8 mouse cellular contexts compared by ENCODE assay signal in genomic region chr5:142630224-142630623, GRCm38 (mm10). TPM values are rescaled to one million over a fixed set of nuclear protein-coding genes. Genes with fewer than 3 reads are reported as not detected.
DNase-seq lines count a peak whose midpoint lies in the region; ATAC-seq and TF ChIP-seq lines count a peak whose summit lies in the region.

No protein-coding gene starts in this region.

- H3K36me3 ChIP-seq in testis, adult 2 months (ENCODE audit: control insufficient read depth, insufficient read depth, low read length): peaks cover 2% of the 10 kb centered on the region
- peaks cover 14% of the 10 kb centered on the region for H3K36me3 ChIP-seq in hindbrain, embryonic 14.5 days (replicated peaks; ENCODE audit: control insufficient read depth, insufficient read depth)
- no peaks in the 10 kb centered on the region for H3K36me3 ChIP-seq in lung, embryonic 15.5 days
- no peaks in the 10 kb centered on the region for H3K36me3 ChIP-seq in splenic B cell, adult 2 months (ENCODE audit: control insufficient read depth, insufficient read depth, low read length, poor library complexity, severe bottlenecking)

- TF ChIP-seq CTCF in testis, adult 2 months (IDR thresholded peaks at IDR 0.05; ENCODE audit: control insufficient read depth, insufficient read depth, insufficient replicate concordance, low read depth, low read length): no peak
- no peak for TF ChIP-seq CTCF in embryonic fibroblast, embryonic 13.5 days (IDR thresholded peaks at IDR 0.05; ENCODE audit: borderline replicate concordance, insufficient read depth, low read length)

- no peak for ATAC-seq in hindbrain, embryonic 14.5 days (ENCODE audit: low FRiP score)
- no peak for ATAC-seq in lung, embryonic 15.5 days (ENCODE audit: borderline replicate concordance, extremely low read depth, low FRiP score, low TSS enrichment)

- no peaks in the 10 kb centered on the region for H3K9me3 ChIP-seq in hindbrain, embryonic 14.5 days (ENCODE audit: control insufficient read depth, low read length)
- no peaks in the 10 kb centered on the region for H3K9me3 ChIP-seq in lung, embryonic 15.5 days

- 14% methylated on average over 6 of the region's 6 CpGs for WGBS in hindbrain, embryonic 14.5 days
- 8% methylated on average over 6 of the region's 6 CpGs for WGBS in lung, embryonic 15.5 days

- H3K27ac ChIP-seq in testis, adult 2 months (ENCODE audit: control insufficient read depth, insufficient read depth, low read depth, low read length): peak overlapping the region; percentile 75
- H3K27ac ChIP-seq in embryonic fibroblast, embryonic 13.5 days (ENCODE audit: insufficient read depth, low read length): peak overlapping the region; percentile 1; the same call in 1 of the 2 replicates
- 0 out of 2 replicates have a peak overlapping the region, but pooled peaks have one; percentile 61 for H3K27ac ChIP-seq in hindbrain, embryonic 14.5 days
- H3K27ac ChIP-seq in lung, embryonic 15.5 days: peak overlapping the region; percentile 81; the same call in 1 of the 2 replicates

- H3K9ac ChIP-seq in hindbrain, embryonic 14.5 days: peak overlapping the region; percentile 83
- peak overlapping the region; percentile 93 for H3K9ac ChIP-seq in lung, embryonic 15.5 days

- DNase-seq in testis, postnatal 10 days (ENCODE audit: low spot score): no peak
- no peak for DNase-seq in hindbrain, embryonic 14.5 days (ENCODE audit: low spot score)
- DNase-seq in splenic B cell, adult 2 months (ENCODE audit: low read depth, low spot score): peak; percentile 43
- no peak for DNase-seq in spleen, adult 12 weeks (ENCODE audit: low spot score)
- no peak for DNase-seq in urinary bladder, postnatal 14 days (ENCODE audit: low spot score)

- H3K27me3 ChIP-seq in testis, adult 2 months (ENCODE audit: control insufficient read depth, insufficient read depth, low read length): no peaks in the 10 kb centered on the region
- no peaks in the 10 kb centered on the region for H3K27me3 ChIP-seq in hindbrain, embryonic 14.5 days (ENCODE audit: control insufficient read depth, insufficient read depth, low read length)
- H3K27me3 ChIP-seq in lung, embryonic 15.5 days: no peaks in the 10 kb centered on the region
- H3K27me3 ChIP-seq in splenic B cell, adult 2 months (ENCODE audit: control insufficient read depth, insufficient read depth, low read length, poor library complexity, severe bottlenecking): no peaks in the 10 kb centered on the region

- H3K4me1 ChIP-seq in testis, adult 2 months (ENCODE audit: control insufficient read depth, insufficient read depth, low read length): peaks cover 11% of the 10 kb centered on the region
- H3K4me1 ChIP-seq in embryonic fibroblast, embryonic 13.5 days (ENCODE audit: control insufficient read depth, insufficient read depth, low read length): no peaks in the 10 kb centered on the region
- peaks cover 18% of the 10 kb centered on the region for H3K4me1 ChIP-seq in hindbrain, embryonic 14.5 days (replicated peaks; ENCODE audit: control insufficient read depth, insufficient read depth, low read length)
- H3K4me1 ChIP-seq in lung, embryonic 15.5 days: peaks cover 11% of the 10 kb centered on the region

- H3K4me3 ChIP-seq in testis, adult 2 months (ENCODE audit: control insufficient read depth, low read depth, low read length): peak overlapping the region; percentile 93
- H3K4me3 ChIP-seq in embryonic fibroblast, embryonic 13.5 days (ENCODE audit: insufficient read depth, low read length): peak overlapping the region; percentile 93
- H3K4me3 ChIP-seq in hindbrain, embryonic 14.5 days (replicated peaks; ENCODE audit: low read length): peak overlapping the region; percentile 86
- peak overlapping the region; percentile 89 for H3K4me3 ChIP-seq in lung, embryonic 15.5 days

- peak overlapping the region; percentile 64 for H3K4me2 ChIP-seq in hindbrain, embryonic 14.5 days (replicated peaks)
- peak overlapping the region; percentile 79 for H3K4me2 ChIP-seq in lung, embryonic 15.5 days

- TF ChIP-seq POLR2A in testis, adult 2 months (IDR thresholded peaks at IDR 0.05; ENCODE audit: control insufficient read depth, low read depth, low read length): no peak
- peak; percentile 63 for TF ChIP-seq POLR2A in embryonic fibroblast, embryonic 13.5 days (IDR thresholded peaks at IDR 0.05; ENCODE audit: low read depth, low read length)

RNA-seq across cellular contexts. Expression of gene Wipi2, which starts 2.7 kb away (rescaled TPM):
- polyA plus RNA-seq in testis, adult 2 months (2012; rRNA removed): 60.6 and 61.0 TPM in 2 replicates
- 56.8 and 59.9 TPM in 2 replicates for polyA plus RNA-seq in embryonic fibroblast, embryonic 13.5 days (2011; ENCODE audit: insufficient read length, low read depth, missing spikeins)
- 46.0 TPM in 2 replicates for polyA plus RNA-seq in hindbrain, embryonic 14.5 days (2014; fragmentation: Nextera tagmentation; extraction: Ambion mirVana)
- 40.8 and 44.5 TPM in 2 replicates for polyA plus RNA-seq in lung, embryonic 15.5 days (2015; fragmentation: Nextera tagmentation; extraction: Ambion mirVana)

RNA-seq across cellular contexts. Expression of gene Mmd2, which starts 21.6 kb away (rescaled TPM):
- polyA plus RNA-seq in testis, adult 2 months (2012; rRNA removed): 19.6 and 25.6 TPM in 2 replicates
- polyA plus RNA-seq in embryonic fibroblast, embryonic 13.5 days (2011; ENCODE audit: insufficient read length, low read depth, missing spikeins): not detected in 2 replicates
- polyA plus RNA-seq in hindbrain, embryonic 14.5 days (2014; fragmentation: Nextera tagmentation; extraction: Ambion mirVana): 51.7 and 64.2 TPM in 2 replicates
- 0.35 and 0.59 TPM in 2 replicates for polyA plus RNA-seq in lung, embryonic 15.5 days (2015; fragmentation: Nextera tagmentation; extraction: Ambion mirVana)

Comparison
In these comparisons a context has a peak if more than half of its experiments do, and no peak if none do; other contexts are left out.
1. H3K27ac ChIP-seq: peak in every context shown above with its lines; median percentile 81 in lung, embryonic 15.5 days; 75 in testis, adult 2 months; 61 in hindbrain, embryonic 14.5 days; 1 in embryonic fibroblast, embryonic 13.5 days.
2. RNA of gene Mmd2, which starts 21.6 kb away (polyA plus RNA-seq): 51.7 to 64.2 TPM in hindbrain, embryonic 14.5 days and 19.6 to 25.6 TPM in testis, adult 2 months; 0.35 to 0.59 TPM in lung, embryonic 15.5 days and not detected in embryonic fibroblast, embryonic 13.5 days; every median in the first group is over 10 times any median in the second.
3. Peak in every context shown above with its lines, with median percentiles within 50 percentile points of each other: H3K4me3 ChIP-seq.